In the genomic region with DNA sequence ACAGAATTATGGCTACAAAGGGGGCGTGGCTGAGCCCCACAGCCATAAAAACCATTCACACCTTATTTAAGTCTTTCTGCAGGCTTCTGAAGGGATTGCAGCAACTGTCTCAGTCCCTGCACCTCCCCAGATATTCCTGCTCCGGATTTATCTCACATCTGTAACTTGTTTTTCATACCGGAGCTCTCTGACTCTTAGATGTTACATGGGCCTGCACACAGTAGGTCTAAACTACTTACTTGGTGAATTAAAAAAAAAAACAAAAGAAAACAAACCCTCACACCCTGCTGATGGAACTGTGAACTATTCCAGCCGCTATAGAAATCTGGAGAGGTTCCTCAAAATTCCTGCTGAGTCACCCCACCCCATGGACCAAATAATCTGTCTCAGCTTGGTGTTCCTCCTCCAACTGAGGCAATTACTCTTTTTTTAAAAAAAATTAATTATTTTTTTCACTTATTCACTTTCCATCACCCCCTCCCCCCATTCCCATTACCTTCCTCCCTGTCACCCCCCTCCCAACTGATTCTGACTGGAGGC, we compare ENCODE assay signal across 26 mouse cellular contexts. TPM values are rescaled to one million over a fixed set of nuclear protein-coding genes. Genes with fewer than 3 reads are reported as not detected.
A peak's percentile ranks its signal among the peaks of the same experiment; 100 is the strongest.
DNase-seq lines count a peak whose midpoint lies in the region; ATAC-seq and TF ChIP-seq lines count a peak whose summit lies in the region.
"Had no signal": no experiment of that assay in that cellular context is flagged by ENCODE, and none has a peak within 500 bp of the region (broad histone marks: within the 10 kb centered on the region; RNA-seq: fewer than 3 reads in every experiment).

No protein-coding gene starts in this region.

- no peaks in the 10 kb centered on the region for H3K27me3 ChIP-seq in heart, postnatal 0 days (ENCODE audit: control insufficient read depth, insufficient read depth, low read length)
- no peaks in the 10 kb centered on the region for H3K27me3 ChIP-seq in heart, adult 2 months (ENCODE audit: control insufficient read depth, insufficient read depth, low read length)
- H3K27me3 ChIP-seq in MEL (ENCODE audit: control insufficient read depth in 1 of 2, insufficient read depth in 2 of 2, low read length in 2 of 2), result no peaks in the 10 kb centered on the region
- no peaks in the 10 kb centered on the region for H3K27me3 ChIP-seq in forebrain, embryonic 15.5 days
- H3K27me3 ChIP-seq: forebrain, embryonic 13.5 days; limb, embryonic 13.5 days; midbrain, embryonic 15.5 days; neural tube, embryonic 15.5 days had no signal

- 68% methylated on average over 4 of the region's 4 CpGs for WGBS in heart, postnatal 0 days
- 66% methylated on average over 4 of the region's 4 CpGs for WGBS in heart, adult 2 months
- WGBS in forebrain, embryonic 15.5 days, result 85% methylated on average over 4 of the region's 4 CpGs

- H3K27ac ChIP-seq in heart, postnatal 0 days (ENCODE audit: low read depth), result peak overlapping the region; percentile 48; the same call in 1 of the 2 replicates
- no peak overlapping the region for H3K27ac ChIP-seq in heart, adult 2 months
- H3K27ac ChIP-seq in MEL (ENCODE audit: control insufficient read depth, low read depth, low read length), result no peak overlapping the region
- no peak overlapping the region for H3K27ac ChIP-seq in forebrain, embryonic 15.5 days (replicated peaks)
- H3K27ac ChIP-seq: forebrain, embryonic 13.5 days; layer of hippocampus, adult 2 months; left cerebral cortex, adult 2 months; limb, embryonic 13.5 days; midbrain, embryonic 15.5 days; neural tube, embryonic 15.5 days had no signal

- no peaks in the 10 kb centered on the region; the same call in 1 of the 2 replicates for H3K4me1 ChIP-seq in heart, postnatal 0 days (ENCODE audit: control insufficient read depth, insufficient read depth)
- H3K4me1 ChIP-seq in heart, adult 2 months (ENCODE audit: control insufficient read depth, insufficient read depth, low read length), result peaks cover 3% of the 10 kb centered on the region; the same call in 1 of the 2 replicates
- H3K4me1 ChIP-seq in MEL (ENCODE audit: control insufficient read depth in 1 of 2, insufficient read depth in 2 of 2, low read length in 2 of 2), result peaks cover 10 to 20% of the 10 kb centered on the region in 2 experiments
- 0 out of 2 replicates have a peak, but pooled peaks cover 2% of the 10 kb centered on the region for H3K4me1 ChIP-seq in forebrain, embryonic 15.5 days
- H3K4me1 ChIP-seq: forebrain, embryonic 13.5 days; midbrain, embryonic 15.5 days had no signal

- DNase-seq in heart, postnatal 0 days (ENCODE audit: low spot score), result no peak
- no peak for DNase-seq in heart, adult 2 months
- DNase-seq in MEL (ENCODE audit: low read depth, low spot score), result peak; percentile 49
- no peak for DNase-seq in left cerebral cortex, postnatal 14 days (ENCODE audit: low spot score in 2 of 2)
- DNase-seq: adrenal gland, postnatal 14 days; cerebellum, adult 11-12 months; cerebellum, postnatal 10 days; gastrocnemius, postnatal 14 days; heart, postnatal 14 days; kidney, adult 2 months; kidney, postnatal 36 days; lung, adult 18-20 months; lung, postnatal 14 days; retina, postnatal 1 day; right cerebral cortex, postnatal 14 days had no signal

- no peak for TF ChIP-seq CTCF in heart, postnatal 0 days (IDR thresholded peaks at IDR 0.05; ENCODE audit: low read depth)
- no peak for TF ChIP-seq CTCF in heart, adult 2 months (IDR thresholded peaks at IDR 0.05)
- TF ChIP-seq CTCF in MEL (IDR thresholded peaks at IDR 0.05 in 2 of 3, conservative IDR thresholded peaks at IDR 0.05 in 1 of 3; ENCODE audit: control insufficient read depth in 1 of 3, insufficient read depth in 1 of 3, low read depth in 2 of 3, low read length in 3 of 3, poor library complexity in 1 of 3, severe bottlenecking in 1 of 3), result no peak

- TF ChIP-seq RAD21 in MEL (IDR thresholded peaks at IDR 0.05; ENCODE audit: low read depth, low read length), result no peak

- intact Hi-C loops in heart, adult 2 months (cut with DNase I), result no loop called here
- intact Hi-C loops in left cerebral cortex, postnatal 14 days (cut with DNase I), result no loop called here

- no peak overlapping the region for H3K9ac ChIP-seq in heart, postnatal 0 days (replicated peaks; ENCODE audit: low read depth, low read length)
- no peak overlapping the region for H3K9ac ChIP-seq in heart, adult 2 months (ENCODE audit: low read depth, low read length)
- no peak overlapping the region for H3K9ac ChIP-seq in MEL (ENCODE audit: control insufficient read depth, low read depth, low read length, poor library complexity, severe bottlenecking)
- H3K9ac ChIP-seq in forebrain, embryonic 15.5 days (replicated peaks), result no peak overlapping the region
- H3K9ac ChIP-seq: forebrain, embryonic 13.5 days; limb, embryonic 13.5 days; midbrain, embryonic 15.5 days; neural tube, embryonic 15.5 days had no signal

- H3K4me3 ChIP-seq in heart, postnatal 0 days (ENCODE audit: low read depth, low read length), result no peak overlapping the region
- H3K4me3 ChIP-seq in heart, adult 2 months, result no peak overlapping the region
- no peak overlapping the region for H3K4me3 ChIP-seq in MEL (ENCODE audit: control insufficient read depth in 1 of 2, insufficient read depth in 1 of 2, low read depth in 2 of 2, low read length in 2 of 2)
- no peak overlapping the region for H3K4me3 ChIP-seq in forebrain, embryonic 15.5 days
- H3K4me3 ChIP-seq: forebrain, embryonic 13.5 days; layer of hippocampus, adult 2 months; left cerebral cortex, adult 2 months; limb, embryonic 13.5 days; midbrain, embryonic 15.5 days; neural tube, embryonic 15.5 days had no signal

- H3K4me2 ChIP-seq in heart, postnatal 0 days (ENCODE audit: low read depth, low read length), result no peak overlapping the region
- H3K4me2 ChIP-seq in forebrain, embryonic 15.5 days (replicated peaks), result no peak overlapping the region
- H3K4me2 ChIP-seq: forebrain, embryonic 13.5 days; limb, embryonic 13.5 days; liver, embryonic 11.5 days; midbrain, embryonic 15.5 days; neural tube, embryonic 15.5 days had no signal

- TF ChIP-seq POLR2A in heart, adult 2 months (IDR thresholded peaks at IDR 0.05; ENCODE audit: insufficient read depth, low read depth, low read length), result no peak
- TF ChIP-seq POLR2A in MEL (IDR thresholded peaks at IDR 0.05; ENCODE audit: control insufficient read depth in 1 of 2, insufficient read depth in 1 of 2, low read depth in 1 of 2, low read length in 2 of 2, poor library complexity in 1 of 2), result no peak

- no peak for TF ChIP-seq EP300 in heart, postnatal 0 days (IDR thresholded peaks at IDR 0.05; ENCODE audit: low read depth)
- TF ChIP-seq EP300 in heart, adult 2 months (IDR thresholded peaks at IDR 0.05; ENCODE audit: insufficient read depth, low read depth, low read length), result no peak
- TF ChIP-seq EP300 in MEL (IDR thresholded peaks at IDR 0.05; ENCODE audit: low read depth in 1 of 2, low read length in 2 of 2), result peak in 1 of 2 experiments; percentile 37; a peak in 1 of 4 replicates

- no peaks in the 10 kb centered on the region for H3K36me3 ChIP-seq in heart, postnatal 0 days (replicated peaks; ENCODE audit: control insufficient read depth, insufficient read depth, low read length)
- no peaks in the 10 kb centered on the region for H3K36me3 ChIP-seq in heart, adult 2 months (ENCODE audit: control insufficient read depth, insufficient read depth, low read length)
- peaks cover 0 to 21% of the 10 kb centered on the region in 2 experiments; a peak in 2 of 4 replicates for H3K36me3 ChIP-seq in MEL (ENCODE audit: control insufficient read depth in 1 of 2, insufficient read depth in 2 of 2, low read length in 2 of 2)
- no peaks in the 10 kb centered on the region for H3K36me3 ChIP-seq in forebrain, embryonic 15.5 days
- H3K36me3 ChIP-seq: G1E; limb, embryonic 13.5 days; midbrain, embryonic 15.5 days; neural tube, embryonic 15.5 days had no signal

- ATAC-seq in heart, postnatal 0 days (ENCODE audit: insufficient read depth, low read depth), result no peak
- 0 out of 2 replicates have a peak, but pooled peaks have one; percentile 47 for ATAC-seq in common myeloid progenitor, adult 5-6 weeks (replicated peaks; ENCODE audit: low read depth, poor library complexity, severe bottlenecking)
- no peak for ATAC-seq in forebrain, embryonic 15.5 days (replicated peaks)
- ATAC-seq: forebrain, embryonic 13.5 days; hindbrain, embryonic 16.5 days; midbrain, embryonic 15.5 days had no signal

- H3K9me3 ChIP-seq in heart, postnatal 0 days (replicated peaks; ENCODE audit: control insufficient read depth, low read length), result no peaks in the 10 kb centered on the region
- no peaks in the 10 kb centered on the region for H3K9me3 ChIP-seq in MEL (replicated peaks; ENCODE audit: insufficient read depth, low read length)
- H3K9me3 ChIP-seq in forebrain, embryonic 15.5 days, result no peaks in the 10 kb centered on the region
- H3K9me3 ChIP-seq: G1E; midbrain, embryonic 15.5 days; neural tube, embryonic 15.5 days had no signal

- no peaks in the 10 kb centered on the region for H3K79me2 ChIP-seq in heart, adult 2 months (replicated peaks; ENCODE audit: control insufficient read depth, insufficient read depth, low read length)
- H3K79me2 ChIP-seq in MEL (ENCODE audit: control insufficient read depth, insufficient read depth, low read length, poor library complexity), result no peaks in the 10 kb centered on the region

TF ChIP-seq in MEL, 35 proteins besides CTCF, POLR2A, EP300 and RAD21 (continues in another document):
- TF ChIP-seq JUND (IDR thresholded peaks at IDR 0.05; ENCODE audit: low read depth, low read length), result no peak
- TF ChIP-seq ELF1 (IDR thresholded peaks at IDR 0.05; ENCODE audit: low read depth, low read length), result no peak
- peak; percentile 77 for TF ChIP-seq RCOR1 (IDR thresholded peaks at IDR 0.05; ENCODE audit: low read depth, low read length)
- no peak for TF ChIP-seq TBP (IDR thresholded peaks at IDR 0.05; ENCODE audit: low read depth, low read length)
- TF ChIP-seq ZKSCAN1 (IDR thresholded peaks at IDR 0.05; ENCODE audit: low read depth, low read length), result peak; percentile 94
- TF ChIP-seq USF2 (IDR thresholded peaks at IDR 0.05; ENCODE audit: borderline replicate concordance in 1 of 2, insufficient read depth in 1 of 2, low read depth in 1 of 2, low read length in 2 of 2), result no peak
- no peak for TF ChIP-seq UBTF (IDR thresholded peaks at IDR 0.05; ENCODE audit: borderline replicate concordance, insufficient read depth, low read depth, low read length)
- TF ChIP-seq ZC3H11A (IDR thresholded peaks at IDR 0.05; ENCODE audit: low read depth, low read length), result no peak

RNA-seq across cellular contexts. Expression of a gene that starts 53.6 kb away (rescaled TPM):
- total RNA-seq in heart, postnatal 0 days (2014; rRNA removed; ENCODE audit: low replicate concordance), result 32.0 and 33.5 TPM in 2 replicates
- 9.2 and 11.1 TPM in 2 replicates for polyA plus RNA-seq in heart, postnatal 0 days (2015; fragmentation: Nextera tagmentation; extraction: Ambion mirVana)
- 10 to 100 TPM; 17.7 to 18.9 TPM for total RNA-seq in heart, adult 2 months (2021)
- 5.1 and 7.8 TPM in 2 replicates for polyA plus RNA-seq in heart, adult 2 months (2012; rRNA removed)
- total RNA-seq in MEL (2012; rRNA removed), result 27.5 and 32.3 TPM in 2 replicates
- polyA plus RNA-seq in MEL (2012; ENCODE audit: insufficient read depth in 1 of 2, insufficient read length in 2 of 2, low read depth in 1 of 2, low replicate concordance in 2 of 2, missing spikeins in 1 of 2), result 10 to 100 TPM in 1 of 2 experiments, not detected in 1; 22.6 TPM
- total RNA-seq in common myeloid progenitor, adult 5-6 weeks (2017), result 34.3 and 41.6 TPM in 2 replicates
- 21.7 and 23.1 TPM in 2 replicates for polyA plus RNA-seq in forebrain, embryonic 15.5 days (2015; fragmentation: Nextera tagmentation; extraction: Ambion mirVana)
- 10 to 100 TPM; 24.2 to 25.1 TPM for total RNA-seq in left cerebral cortex, postnatal 14 days (2021)
